Mouse (Mus musculus) urinary bladder, postnatal 10 days (tissue): Measurements from ENCODE around the gene Cnpy3.

Source experiments
- DNase-seq: peaks from one replicate; pipeline ENCODE4 v3.0.0; 2022; ENCODE audit warnings: low spot score

The Cnpy3 gene

GRCm38 (mm10) chr17:46714756-46715481, 37.1 kb downstream of the Cnpy3 start:
- no peak for DNase-seq

GRCm38 (mm10) chr17:46713849-46714248, 38.2 kb downstream of the Cnpy3 start:
- DNase-seq: no peak

- no peak for DNase-seq
Observed at GRCm38 (mm10) chr17:46712442-46712841, 39.6 kb downstream of the Cnpy3 start.

DNA sequence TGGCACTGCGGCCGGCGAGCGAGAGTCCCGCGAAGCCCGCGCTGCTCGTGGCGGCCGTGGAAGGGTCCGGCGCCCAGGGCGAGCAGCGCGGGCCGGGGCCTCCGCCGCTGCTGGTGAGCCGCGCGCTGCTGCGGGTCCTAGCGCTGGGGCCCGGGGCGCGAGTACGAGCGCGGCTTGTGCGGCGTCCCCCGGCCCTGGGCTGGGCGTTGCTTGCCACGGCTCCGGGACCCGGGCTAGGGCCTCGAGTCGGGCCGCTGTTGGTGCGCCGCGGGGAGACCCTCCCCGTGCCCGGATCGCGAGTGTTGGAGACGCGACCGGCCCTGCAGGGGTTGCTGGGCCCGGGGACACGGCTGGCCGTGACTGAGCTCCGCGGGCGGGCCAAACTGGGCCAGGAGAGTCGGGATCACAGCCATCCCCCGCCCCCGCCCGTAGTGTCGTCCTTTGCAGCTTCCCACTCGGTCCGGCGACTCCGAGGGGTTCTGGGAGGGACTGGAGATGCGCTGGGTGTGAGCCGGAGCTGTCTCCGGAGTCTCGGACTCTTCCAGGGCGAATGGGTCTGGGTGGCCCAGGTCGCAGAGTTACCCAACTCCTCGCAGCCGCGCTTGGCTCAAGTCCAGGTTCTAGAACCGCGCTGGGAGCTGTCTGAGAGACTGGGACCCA, 40.3 kb downstream of the Cnpy3 start:
- DNase-seq: no peak

GRCm38 (mm10) chr17:46710959-46711597, 40.9 kb downstream of the Cnpy3 start, which contains the start of gene Pex6:
Gene Pex6, plus strand, starts transcription at chr17:46711463.
- peak; percentile 67 for DNase-seq

DNA sequence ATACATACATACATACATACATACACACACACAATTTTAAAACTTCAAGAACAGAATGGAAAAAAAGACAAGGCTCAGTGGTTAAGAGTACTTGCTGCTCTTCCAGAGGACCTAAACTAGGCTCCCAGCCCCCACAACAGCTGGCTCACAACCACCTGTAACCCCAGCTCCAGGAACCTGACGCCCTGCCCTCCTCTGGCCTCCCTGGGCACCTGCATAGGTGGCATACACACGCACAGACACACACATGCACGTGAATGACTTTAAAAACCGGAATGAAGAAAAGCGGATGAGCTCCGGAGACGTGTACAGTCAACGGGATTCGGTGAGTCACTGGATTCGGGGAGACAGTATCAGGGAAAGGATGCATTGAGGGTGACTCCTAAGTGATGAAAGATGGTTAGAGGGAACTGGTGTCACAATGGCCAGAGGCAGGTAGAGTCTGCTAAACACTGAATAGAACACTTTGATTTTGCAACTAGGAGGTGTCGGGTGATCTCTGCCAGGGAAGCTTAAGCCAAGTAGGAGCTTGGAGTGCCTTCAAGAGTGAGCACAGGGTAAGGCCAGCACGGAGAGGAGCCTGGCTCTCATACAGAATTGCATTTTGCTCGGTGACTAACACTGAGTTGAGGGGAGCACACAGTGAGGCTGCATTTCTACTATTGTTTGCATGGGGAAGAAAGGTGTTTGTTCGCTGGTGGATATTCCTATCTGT, 45.5 kb downstream of the Cnpy3 start:
- no peak for DNase-seq

DNA sequence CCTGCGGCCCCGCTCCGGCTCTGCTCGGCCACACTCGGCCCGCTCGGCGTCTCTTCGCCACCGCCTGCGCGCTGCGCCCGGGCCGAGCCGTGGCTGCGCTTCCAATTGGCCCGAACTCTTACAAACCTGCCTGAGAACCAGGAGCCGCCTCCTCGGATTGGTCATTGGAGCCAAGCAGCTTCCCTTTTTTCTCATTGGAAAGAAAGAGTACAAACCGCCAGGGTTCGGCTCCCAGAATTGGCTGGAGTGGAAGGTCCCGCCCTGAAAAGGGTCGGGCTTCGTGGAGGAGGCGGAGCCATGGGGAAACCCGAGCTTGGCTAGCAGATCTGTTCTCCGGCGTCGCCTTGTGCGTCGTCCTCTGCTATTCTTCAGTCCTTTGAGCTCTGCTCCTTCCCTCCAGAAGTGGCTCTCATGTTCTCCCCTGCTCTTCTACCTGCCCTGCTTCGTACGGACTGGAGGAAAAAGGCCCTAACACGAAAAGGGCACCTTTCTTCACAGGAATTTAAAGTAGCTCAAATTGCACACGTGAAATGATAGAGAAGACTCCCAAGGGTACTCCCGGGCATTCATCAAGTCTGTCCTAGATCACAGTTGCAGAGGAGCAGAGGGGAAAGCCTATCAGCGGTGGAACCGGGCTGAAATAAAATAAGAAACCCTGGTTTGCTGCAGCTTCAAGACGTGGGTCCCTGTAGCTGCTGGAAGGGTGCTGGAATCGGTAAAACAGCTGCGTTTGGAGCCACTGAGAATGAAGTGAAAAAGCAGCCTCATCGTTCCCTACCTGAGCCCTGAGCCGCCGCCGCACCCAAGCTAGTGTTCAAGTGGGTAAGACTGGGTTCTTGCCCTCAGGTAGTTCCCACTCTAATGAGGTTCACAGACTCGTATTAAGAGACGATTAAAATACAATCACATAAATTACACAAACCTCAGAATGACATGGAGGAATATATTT, 46.9 kb downstream of the Cnpy3 start, which contains the start of gene Ppp2r5d:
Gene Ppp2r5d, minus strand, starts transcription at position 225 of the 949 bp plus-strand sequence.
- peak; percentile 70 for DNase-seq

DNA sequence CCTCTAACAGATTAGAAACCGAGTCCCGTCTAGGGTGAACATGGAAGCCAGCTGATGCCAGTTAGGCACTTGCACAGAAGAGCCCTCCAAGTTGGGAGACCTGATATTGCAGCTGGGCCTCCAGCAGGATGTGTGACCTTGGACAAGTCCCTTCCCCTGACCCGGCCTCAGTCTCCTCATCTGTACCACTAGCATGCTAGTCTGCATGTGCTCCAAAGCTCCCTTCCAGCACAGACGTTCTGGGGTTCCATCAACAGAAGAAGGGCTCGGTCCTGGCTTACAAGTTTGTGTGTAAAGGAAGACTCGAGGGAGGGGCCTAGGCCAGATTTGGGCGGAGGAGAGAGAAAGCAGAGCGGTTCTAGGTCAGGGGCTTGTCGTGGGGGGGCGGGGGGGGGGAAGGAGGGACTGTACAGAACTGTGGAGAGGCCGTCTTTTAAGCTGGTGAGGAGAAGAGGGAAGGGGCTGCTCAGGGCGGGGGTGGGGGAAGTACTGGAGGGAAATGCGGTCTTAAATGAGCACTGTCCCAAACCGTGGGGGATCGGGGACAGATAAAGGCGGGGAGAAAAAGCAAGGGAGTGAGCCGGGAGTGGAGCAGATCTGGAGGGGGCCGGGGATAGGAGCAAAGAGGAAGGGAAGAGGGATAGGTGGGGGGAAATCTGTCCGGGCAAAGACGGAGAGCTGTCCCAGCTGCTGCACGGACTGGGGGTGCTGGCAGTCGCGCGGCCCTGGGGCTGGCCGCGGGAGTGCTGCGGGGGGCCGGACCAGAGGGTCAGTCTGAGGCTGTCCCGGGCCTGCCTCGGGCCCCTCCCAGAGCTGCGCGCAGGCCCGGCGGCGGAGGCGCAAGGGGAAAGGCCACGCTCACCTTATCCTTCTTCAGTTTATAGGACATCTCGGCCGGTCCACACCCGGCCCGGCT, 47.8 kb downstream of the Cnpy3 start:
- no peak for DNase-seq

GRCm38 (mm10) chr17:46702506-46702905, 49.5 kb downstream of the Cnpy3 start:
- DNase-seq: no peak

GRCm38 (mm10) chr17:46702100-46702499, 49.9 kb downstream of the Cnpy3 start:
- DNase-seq: no peak

- DNase-seq: no peak
Observed at GRCm38 (mm10) chr17:46701489-46701888, 50.5 kb downstream of the Cnpy3 start.

DNA sequence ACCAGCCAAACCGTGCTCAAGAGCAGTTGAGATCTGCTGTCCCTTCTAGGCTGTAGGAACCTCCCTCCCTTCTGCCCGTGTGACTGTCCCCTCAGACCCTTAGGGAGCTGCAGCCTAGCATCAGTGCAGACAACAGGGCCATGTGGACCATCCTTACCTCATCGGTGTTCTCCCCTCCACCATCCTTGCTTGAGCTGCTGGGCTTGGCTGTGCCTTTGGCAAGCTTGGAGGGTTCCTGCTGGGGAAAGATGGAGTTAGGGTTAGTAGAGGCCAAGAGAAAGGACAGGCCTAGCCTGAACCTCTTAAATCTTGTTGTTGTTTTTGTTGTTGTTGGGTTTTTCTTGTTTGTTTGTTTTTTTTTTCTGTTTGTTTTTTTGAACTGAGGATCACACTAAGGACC, 52.1 kb downstream of the Cnpy3 start:
- DNase-seq: no peak

- no peak for DNase-seq
Observed at GRCm38 (mm10) chr17:46699245-46699644, 52.8 kb downstream of the Cnpy3 start.

DNA sequence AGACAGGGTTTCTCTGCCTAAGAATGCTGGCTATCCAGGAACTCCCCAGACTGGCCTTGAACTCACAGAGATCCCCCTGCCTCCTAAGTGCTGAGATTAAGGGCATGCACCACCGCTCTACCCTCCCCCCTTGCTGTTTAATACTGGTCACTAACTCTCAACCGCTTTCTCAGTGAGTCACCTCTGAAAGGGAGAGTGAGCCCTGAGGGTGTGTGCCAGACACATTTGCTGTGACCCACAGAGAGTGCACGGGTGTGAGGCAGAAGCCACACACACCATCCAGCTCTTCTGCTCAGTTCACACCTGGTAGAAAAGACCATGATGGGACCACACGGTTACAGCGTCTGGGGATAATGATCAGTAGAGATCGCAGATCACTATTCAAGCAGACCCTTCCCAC, 53.5 kb downstream of the Cnpy3 start:
- no peak for DNase-seq

- no peak for DNase-seq
Observed at GRCm38 (mm10) chr17:46694517-46695063, 57.4 kb downstream of the Cnpy3 start.

- no peak for DNase-seq
Observed at GRCm38 (mm10) chr17:46691390-46691789, 60.6 kb downstream of the Cnpy3 start.

DNA sequence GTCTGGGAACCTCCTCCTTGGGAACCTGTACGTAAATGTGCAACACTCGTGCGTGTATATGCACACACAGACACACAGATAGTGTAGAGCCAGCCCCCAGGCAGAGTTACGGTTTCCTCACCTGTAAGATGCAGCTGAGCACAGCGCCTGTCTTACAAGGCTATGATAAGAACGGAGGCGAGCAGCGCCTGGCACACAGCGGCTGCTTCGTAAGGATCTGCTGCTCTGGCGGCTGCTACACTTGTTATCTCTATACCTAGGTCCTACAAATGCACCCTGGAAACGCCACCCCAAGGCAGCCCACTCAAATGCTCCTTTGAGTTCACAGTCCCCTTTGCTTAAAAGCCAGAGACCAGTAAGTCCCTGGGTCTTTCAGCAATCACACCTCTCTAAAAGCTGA, 61.3 kb downstream of the Cnpy3 start:
- DNase-seq: no peak

DNA sequence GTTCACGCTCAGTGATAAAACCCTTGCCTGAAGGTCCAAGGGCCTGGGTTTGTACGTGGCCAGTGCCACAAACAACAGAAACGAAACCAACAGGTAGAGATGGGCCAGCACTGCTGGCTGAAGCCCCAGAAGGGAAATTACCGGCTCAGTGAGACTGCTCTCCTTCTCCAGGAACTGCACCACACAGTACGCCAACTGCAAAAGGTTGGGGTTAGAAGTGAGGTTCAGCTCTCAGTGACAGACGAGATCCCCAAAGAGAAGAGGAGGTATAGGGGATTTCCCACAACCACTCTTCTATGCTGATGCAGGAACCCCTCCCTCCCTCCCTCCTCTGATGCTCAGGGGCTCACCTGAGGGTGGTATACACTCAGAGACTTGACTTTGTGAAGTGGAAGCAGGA, 66.1 kb downstream of the Cnpy3 start:
- no peak for DNase-seq
